Mouse (Mus musculus) kidney, postnatal 0 days (tissue): ENCODE data around the gene Myo3b. TPM values are rescaled to one million over a fixed set of nuclear protein-coding genes. Genes with fewer than 3 reads are reported as not detected.

Source experiments
- ATAC-seq: fragments of 200-750 bp; cut with Nextera tagmentation; replicated peaks from 2 replicates; pipeline ENCODE4 v1.8.0; 2017; ENCODE audit warnings: low read depth, moderate number of reproducible peaks, moderate TSS enrichment, moderate library complexity; ENCODE audit not compliant: low FRiP score
- DNase-seq: peaks from one replicate; pipeline ENCODE4 v3.0.0-alpha.2; 2016; ENCODE audit warnings: low spot score
- H3K27ac ChIP-seq: fragments of 300-500 bp; sonication (generic); 2 replicates; pipeline ENCODE4 v1.5.1; 2014; ENCODE audit warnings: mild to moderate bottlenecking
- H3K27me3 ChIP-seq: fragments of 300-500 bp; sonication (generic); 2 replicates; pipeline ENCODE4 v1.6.1; 2014; ENCODE audit warnings: low read length, mixed read lengths; ENCODE audit not compliant: insufficient read depth
- H3K36me3 ChIP-seq: fragments of 300-500 bp; sonication (generic); 2 replicates; pipeline ENCODE4 v1.6.1; 2014; ENCODE audit warnings: low read length, mixed read lengths; ENCODE audit not compliant: insufficient read depth
- H3K4me1 ChIP-seq: fragments of 300-500 bp; sonication (generic); replicated peaks from 2 replicates; pipeline ENCODE4 v1.6.1; 2014; ENCODE audit warnings: antibody characterized with exemption, low read length, mixed read lengths; ENCODE audit not compliant: insufficient read depth
- H3K4me2 ChIP-seq: fragments of 300-500 bp; sonication (generic); 2 replicates; pipeline ENCODE4 v1.6.1; 2014; ENCODE audit warnings: mild to moderate bottlenecking, low read length, moderate library complexity, mixed read lengths
- H3K4me3 ChIP-seq: fragments of 300-500 bp; sonication (generic); replicated peaks from 2 replicates; pipeline ENCODE4 v1.5.1; 2014; ENCODE audit warnings: low read depth, low read length
- H3K9ac ChIP-seq: fragments of 300-500 bp; sonication (generic); 2 replicates; pipeline ENCODE4 v1.6.1; 2014; ENCODE audit warnings: low read depth, low read length
- H3K9me3 ChIP-seq: fragments of 300-500 bp; sonication (generic); replicated peaks from 2 replicates; pipeline ENCODE4 v1.6.1; 2016; ENCODE audit warnings: low read length, inconsistent platforms, mixed read lengths
- CTCF ChIP-seq: IDR thresholded peaks from 2 replicates; pipeline ENCODE4 v1.5.1; 2016; ENCODE audit warnings: antibody characterized with exemption, low read depth, mild to moderate bottlenecking, moderate library complexity
- WGBS: fragments of 180-500 bp; shearing (Covaris S2); extraction: QIAGEN DNeasy Blood & Tissue Kit; methylation state at CpG from one replicate; pipeline ENCODE4 v1.1.7; 2014; 5-methylcytosine and 5-hydroxymethylcytosine counted together
- polyA plus RNA-seq: library from polyadenylated mRNA; unstranded; fragments of >200 nt; fragmentation: Nextera tagmentation; extraction: Ambion mirVana; gene quantifications from 2 replicates; pipeline ENCODE4 v1.2.1, GENCODE M21; 2015

Myo3b gene
- polyA plus RNA-seq, 1 experiment from 2014 or later, result 1.3 TPM

- H3K4me2 ChIP-seq, result no peak overlapping the region
- no peaks in the 10 kb centered on the region for H3K27me3 ChIP-seq
- WGBS, result 91% methylated on average over 1 of the region's 1 CpGs
- no peak overlapping the region for H3K9ac ChIP-seq
- H3K4me1 ChIP-seq, result no peaks in the 10 kb centered on the region
- DNase-seq, result no peak
- no peak overlapping the region for H3K4me3 ChIP-seq
- H3K9me3 ChIP-seq, result no peaks in the 10 kb centered on the region
- H3K36me3 ChIP-seq, result no peaks in the 10 kb centered on the region
- no peak for TF ChIP-seq CTCF
- no peak overlapping the region for H3K27ac ChIP-seq
- ATAC-seq, result no peak
Measured at GRCm38 (mm10) chr2:70389162-70389561, 350.2 kb downstream of the Myo3b start.

- no peak overlapping the region for H3K4me2 ChIP-seq
- H3K9me3 ChIP-seq, result no peaks in the 10 kb centered on the region
- no peak overlapping the region for H3K27ac ChIP-seq
- ATAC-seq (no peak; the same call in 1 of the 2 replicates), DNase-seq (peak; percentile 33)
- TF ChIP-seq CTCF, result no peak
- no peak overlapping the region for H3K4me3 ChIP-seq
- no peaks in the 10 kb centered on the region for H3K27me3 ChIP-seq
- peaks cover 7% of the 10 kb centered on the region; the same call in 1 of the 2 replicates for H3K4me1 ChIP-seq
- no peaks in the 10 kb centered on the region for H3K36me3 ChIP-seq
- WGBS, result 14% methylated on average over 9 of the region's 9 CpGs
- no peak overlapping the region for H3K9ac ChIP-seq
Measured at GRCm38 (mm10) chr2:70397734-70398276, 358.9 kb downstream of the Myo3b start.

GRCm38 (mm10) chr2:70399441-70400115 lies 360.7 kb downstream of the Myo3b start:
- DNase-seq, result peak; percentile 10

GRCm38 (mm10) chr2:70400321-70400720 lies 361.4 kb downstream of the Myo3b start:
- Histone ChIP-seq H3K4me3 (no peak overlapping the region), H3K4me1 (peaks cover 7% of the 10 kb centered on the region; the same call in 1 of the 2 replicates), H3K27ac (no peak overlapping the region), H3K4me2 (no peak overlapping the region), H3K36me3 (no peaks in the 10 kb centered on the region), H3K9ac (no peak overlapping the region), H3K27me3 (no peaks in the 10 kb centered on the region), H3K9me3 (no peaks in the 10 kb centered on the region)
- DNase-seq, result no peak
- no peak for ATAC-seq
- no peak for TF ChIP-seq CTCF
- 80% methylated on average over 6 of the region's 6 CpGs for WGBS

More at GRCm38 (mm10) chr2:70399441-70400115, 360.7 kb downstream of the Myo3b start:
- TF ChIP-seq CTCF, result no peak
- 65% methylated on average over 15 of the region's 15 CpGs for WGBS
- Histone ChIP-seq H3K27ac (no peak overlapping the region), H3K27me3 (no peaks in the 10 kb centered on the region), H3K9ac (no peak overlapping the region), H3K4me3 (no peak overlapping the region), H3K4me2 (no peak overlapping the region), H3K4me1 (peaks cover 7% of the 10 kb centered on the region; the same call in 1 of the 2 replicates), H3K9me3 (no peaks in the 10 kb centered on the region), H3K36me3 (no peaks in the 10 kb centered on the region)
- no peak; the same call in 1 of the 2 replicates for ATAC-seq

GRCm38 (mm10) chr2:70404301-70404700 lies 365.4 kb downstream of the Myo3b start:
- Histone ChIP-seq H3K4me2 (no peak overlapping the region), H3K9ac (no peak overlapping the region), H3K4me1 (no peaks in the 10 kb centered on the region), H3K4me3 (no peak overlapping the region), H3K27ac (no peak overlapping the region), H3K27me3 (no peaks in the 10 kb centered on the region), H3K36me3 (no peaks in the 10 kb centered on the region), H3K9me3 (no peaks in the 10 kb centered on the region)
- DNase-seq, result no peak
- no peak for TF ChIP-seq CTCF
- ATAC-seq, result no peak
- 59% methylated on average over 2 of the region's 2 CpGs for WGBS

GRCm38 (mm10) chr2:70406846-70407245 lies 367.9 kb downstream of the Myo3b start:
- ATAC-seq, result no peak
- 55% methylated on average over 5 of the region's 5 CpGs for WGBS
- DNase-seq, result no peak
- no peak for TF ChIP-seq CTCF
- Histone ChIP-seq H3K36me3 (no peaks in the 10 kb centered on the region), H3K9me3 (no peaks in the 10 kb centered on the region), H3K9ac (no peak overlapping the region), H3K4me2 (no peak overlapping the region), H3K27ac (no peak overlapping the region), H3K27me3 (no peaks in the 10 kb centered on the region), H3K4me1 (no peaks in the 10 kb centered on the region), H3K4me3 (no peak overlapping the region)
